Mouse (Mus musculus) embryo, embryonic 11 days (tissue): ENCODE data around the gene Pgap3.

ENCODE experiments used
- DNase-seq: peaks from one replicate; pipeline ENCODE4 v3.0.0-alpha.2; 2015

Pgap3 gene

GRCm38 (mm10) chr11:98353651-98354211 is 46.6 kb downstream of the Pgap3 start:
- DNase-seq = no peak

DNA sequence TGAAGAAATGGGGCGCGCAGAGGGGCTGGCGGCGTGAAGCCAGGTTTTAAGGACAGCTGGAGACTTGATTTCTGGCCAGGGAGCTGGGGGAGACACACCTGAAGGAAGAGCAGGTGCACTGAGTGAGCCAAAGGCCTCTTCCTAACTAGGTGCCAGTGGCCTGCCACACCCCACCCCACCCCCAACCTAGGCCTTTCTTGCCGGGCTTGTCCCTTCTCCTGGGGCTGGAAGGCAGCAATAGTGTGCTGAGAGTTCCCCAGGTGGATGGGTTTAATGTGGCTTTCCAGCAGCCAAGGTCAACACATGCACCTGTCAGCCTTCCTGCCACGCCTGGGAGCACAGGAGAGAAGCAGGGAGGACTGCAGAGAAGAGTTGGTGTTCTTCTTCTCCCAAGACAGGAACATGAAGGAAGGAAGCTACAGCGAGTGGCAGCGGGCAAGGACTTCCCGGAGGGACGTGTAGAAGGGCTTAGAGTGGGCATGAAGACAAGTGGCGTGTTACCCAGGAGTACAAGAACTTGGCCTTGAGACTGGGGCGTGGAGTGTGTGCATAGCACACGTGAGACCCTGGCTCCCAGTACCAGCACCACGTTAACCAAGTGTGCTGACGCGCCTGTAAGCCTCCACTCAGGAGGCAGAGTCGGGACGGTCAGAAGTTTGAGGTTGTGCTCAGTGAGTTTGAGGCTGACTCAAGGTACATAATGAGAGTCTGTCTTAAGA is 47.9 kb downstream of the Pgap3 start:
- no peak for DNase-seq

GRCm38 (mm10) chr11:98349308-98349707 is 51.0 kb downstream of the Pgap3 start:
- no peak for DNase-seq

DNA sequence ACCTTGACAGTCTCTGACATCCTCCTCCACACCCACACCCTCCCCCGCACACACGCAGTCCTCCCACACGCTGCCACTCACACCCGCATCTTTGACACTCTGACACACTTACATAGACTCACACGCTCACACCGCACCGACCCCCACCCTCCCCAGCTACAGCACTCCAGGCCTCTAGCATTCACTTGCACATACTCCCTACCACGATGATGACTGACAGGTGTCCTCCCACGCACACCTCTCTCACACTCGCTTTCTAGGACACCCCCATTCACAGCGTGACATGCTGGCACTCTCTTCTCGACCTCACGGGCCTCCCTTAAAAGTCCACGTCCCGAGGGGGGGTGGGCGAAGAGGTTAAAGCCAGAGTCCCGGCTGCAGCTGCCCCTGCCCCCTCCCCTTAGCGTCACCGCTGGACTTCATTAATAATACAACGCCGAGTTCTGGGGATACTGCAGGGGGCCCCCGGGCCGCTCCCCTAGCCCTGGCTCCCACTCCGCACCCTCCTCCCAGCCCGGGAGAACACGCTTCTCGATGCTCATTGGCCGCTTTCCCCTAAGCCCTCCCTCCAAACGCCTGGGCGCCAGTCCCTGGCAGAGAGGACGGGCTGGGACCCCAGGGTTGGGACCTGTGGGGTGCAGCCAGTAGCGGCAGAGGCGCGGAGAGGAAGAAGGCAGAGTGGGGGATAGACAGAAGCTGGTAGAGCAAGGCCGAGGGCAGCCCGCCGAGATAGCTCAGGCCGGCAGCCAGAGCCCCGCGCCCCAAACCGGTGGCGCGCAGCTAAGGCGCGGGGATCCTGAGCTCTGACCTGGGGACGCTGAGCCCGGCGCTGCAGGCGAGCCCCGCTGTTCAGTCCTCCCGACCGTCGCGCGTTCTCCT is 52.0 kb downstream of the Pgap3 start, which contains the start of gene Ppp1r1b:
Ppp1r1b (plus strand) TSS at position 322 of the 879 bp plus-strand sequence.
- peak; percentile 59 for DNase-seq

DNA sequence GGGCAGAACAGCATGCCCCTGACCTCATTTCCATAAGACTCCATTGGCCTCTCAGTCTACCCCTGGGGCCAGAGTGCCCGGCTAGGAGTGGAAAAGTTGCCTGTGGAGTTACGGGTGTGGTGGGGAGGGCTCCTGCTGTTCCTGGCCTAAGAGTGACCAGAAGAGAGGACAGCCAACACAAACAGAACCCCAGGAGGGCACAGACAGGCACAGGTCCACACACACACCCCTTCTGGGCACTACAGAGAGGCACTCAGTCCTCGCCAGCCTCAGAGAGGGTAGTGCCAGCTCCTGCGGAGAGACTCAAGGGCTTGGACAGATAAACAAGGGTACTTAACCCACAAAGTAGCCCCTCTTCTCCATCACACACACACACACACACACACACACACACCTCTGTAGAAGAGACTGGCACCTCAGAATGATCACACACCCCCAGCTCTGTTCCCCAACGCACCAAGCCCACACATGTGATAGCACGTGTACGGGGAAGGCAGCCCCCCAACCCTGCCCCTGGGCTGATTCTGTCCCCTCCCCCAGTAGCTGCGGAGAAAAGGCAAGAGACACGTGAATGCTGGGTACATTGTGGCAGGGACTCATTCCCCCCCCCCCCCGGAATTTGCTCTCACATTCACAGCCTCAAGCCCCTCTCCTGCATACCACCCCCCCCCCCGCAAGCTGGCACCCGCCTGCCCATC is 52.8 kb downstream of the Pgap3 start:
- no peak for DNase-seq

DNA sequence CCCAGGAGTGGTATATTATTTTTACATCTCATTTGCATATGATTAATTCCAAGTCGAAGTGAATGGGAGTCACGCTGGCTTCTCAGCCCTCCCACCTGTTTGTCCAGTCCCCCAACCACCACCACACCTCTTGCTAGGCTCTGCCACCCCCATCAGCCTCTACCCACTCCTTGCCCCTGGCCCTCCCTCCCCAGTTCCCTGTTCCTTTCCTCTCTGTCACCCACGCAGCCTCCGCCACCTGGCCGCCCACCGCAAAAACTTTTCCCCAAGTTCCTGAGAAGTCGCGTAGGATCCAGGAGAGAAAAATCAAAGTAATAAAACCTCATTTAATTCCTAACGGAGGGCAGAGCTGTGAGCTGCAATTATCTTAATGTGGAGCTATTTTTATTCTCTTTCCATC is 54.1 kb downstream of the Pgap3 start:
- DNase-seq = no peak

- peak; percentile 76 for DNase-seq
These were observed 55.0 kb downstream of the Pgap3 start for GRCm38 (mm10) chr11:98345253-98345652.

GRCm38 (mm10) chr11:98342000-98342945 is 58.0 kb downstream of the Pgap3 start:
- peak; percentile 91 for DNase-seq

GRCm38 (mm10) chr11:98341174-98341573 is 59.1 kb downstream of the Pgap3 start:
- DNase-seq = no peak

GRCm38 (mm10) chr11:98340597-98340996 is 59.7 kb downstream of the Pgap3 start:
- DNase-seq = no peak

- no peak for DNase-seq
These were observed 60.5 kb downstream of the Pgap3 start for GRCm38 (mm10) chr11:98339679-98340287.

DNA sequence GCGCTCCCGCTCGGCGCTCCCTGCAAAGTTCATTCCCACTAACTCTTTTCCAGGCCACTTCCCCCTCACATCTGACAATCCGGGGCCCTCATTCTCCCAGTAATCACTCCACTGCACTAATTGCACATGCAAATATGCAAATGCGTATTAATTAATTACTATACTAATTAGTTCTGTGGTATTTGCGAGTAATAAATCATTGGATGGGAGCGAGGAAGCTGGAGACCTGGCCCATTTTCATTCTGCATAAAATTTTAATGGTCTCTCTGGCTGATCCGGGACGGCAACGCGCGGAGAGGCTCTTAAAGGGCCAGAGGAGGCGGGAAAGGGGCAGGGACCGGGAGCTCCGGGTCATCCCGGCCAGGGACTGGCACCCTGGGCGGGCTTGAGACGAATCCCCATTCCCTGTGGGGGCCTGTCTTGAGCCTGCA is 61.2 kb downstream of the Pgap3 start:
- DNase-seq = peak; percentile 35
